ENCODE assay signal across 17 mouse cellular contexts in genomic region chr6:99626347-99626746, GRCm38 (mm10).
"Had no signal": no experiment of that assay in that cellular context is flagged by ENCODE, and none has a peak within 500 bp of the region (broad histone marks: within the 10 kb centered on the region; RNA-seq: fewer than 3 reads in every experiment).

No protein-coding gene starts in this region.

- H3K27ac ChIP-seq: kidney, postnatal 0 days; layer of hippocampus, adult 2 months; liver, embryonic 15.5 days; neural tube, embryonic 15.5 days; stomach, postnatal 0 days had no signal

- DNase-seq: kidney, adult 11 months; kidney, adult 9 months; kidney, postnatal 36 days; left cerebral cortex, postnatal 4 days; lung, embryonic 14.5 days; lung, postnatal 10 days; lung, postnatal 4 days; right cerebral cortex, adult 18-20 months had no signal

- H3K9ac ChIP-seq: limb, embryonic 13.5 days; liver, embryonic 15.5 days; lung, embryonic 14.5 days; neural tube, embryonic 15.5 days had no signal

- H3K4me1 ChIP-seq: liver, embryonic 15.5 days had no signal

- H3K9me3 ChIP-seq: limb, embryonic 13.5 days; liver, embryonic 15.5 days; neural tube, embryonic 15.5 days had no signal

- H3K27me3 ChIP-seq: limb, embryonic 13.5 days; liver, embryonic 15.5 days had no signal

- H3K4me3 ChIP-seq: layer of hippocampus, adult 2 months; limb, embryonic 13.5 days; liver, embryonic 15.5 days; myocyte; neural tube, embryonic 15.5 days had no signal

- H3K4me2 ChIP-seq: limb, embryonic 13.5 days; liver, embryonic 11.5 days; liver, embryonic 15.5 days; lung, embryonic 14.5 days; midbrain, embryonic 11.5 days; neural tube, embryonic 15.5 days had no signal

- H3K36me3 ChIP-seq: liver, embryonic 15.5 days; neural tube, embryonic 15.5 days had no signal
